Mouse (Mus musculus): Measurements from ENCODE around the gene Ano3.

The Ano3 gene

GRCm38 (mm10) chr2:110814964-110815363 lies 135.8 kb downstream of the Ano3 start:
- no peak for DNase-seq (ENCODE audit: low read depth in 2 of 2, low spot score in 2 of 2)

DNA sequence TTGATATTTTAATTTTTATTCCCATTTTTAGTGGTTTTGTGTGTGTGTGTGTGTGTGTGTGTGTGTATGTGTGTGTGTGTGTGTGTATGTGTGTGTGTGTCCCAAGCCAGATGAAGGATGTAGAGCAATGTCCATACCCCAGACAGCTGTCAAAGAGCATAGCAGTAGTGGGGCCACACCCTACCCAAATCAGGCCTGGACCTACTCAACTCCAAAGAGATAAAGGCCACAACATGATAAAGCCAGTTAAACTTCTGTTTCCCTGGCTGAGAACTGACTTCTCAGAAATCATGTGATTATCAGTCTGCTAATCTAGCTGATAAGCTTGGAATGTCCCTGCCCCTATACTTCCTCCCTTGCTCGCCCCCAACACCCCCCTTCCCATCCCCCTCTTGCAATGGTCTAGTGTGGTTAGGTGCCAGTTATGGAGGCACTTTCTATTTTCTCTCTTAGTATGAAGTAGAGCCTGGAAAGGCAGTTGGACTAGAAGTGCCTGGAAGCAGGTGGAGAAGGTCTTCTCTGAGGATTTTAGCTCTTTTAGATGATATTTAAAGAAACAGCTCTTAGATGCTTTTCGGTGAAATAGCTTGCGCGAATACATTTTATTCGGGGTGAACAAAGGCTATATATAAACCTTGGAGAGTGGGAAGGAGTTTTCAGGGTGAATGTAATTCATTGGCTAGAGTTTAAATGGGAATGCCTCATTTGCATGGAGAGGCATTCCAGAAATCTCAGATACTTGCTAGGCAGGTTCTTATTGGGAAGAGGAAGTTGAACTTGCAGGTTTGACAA lies 144.2 kb downstream of the Ano3 start:
- DNase-seq (ENCODE audit: low read depth in 2 of 2, low spot score in 2 of 2) = no peak

DNA sequence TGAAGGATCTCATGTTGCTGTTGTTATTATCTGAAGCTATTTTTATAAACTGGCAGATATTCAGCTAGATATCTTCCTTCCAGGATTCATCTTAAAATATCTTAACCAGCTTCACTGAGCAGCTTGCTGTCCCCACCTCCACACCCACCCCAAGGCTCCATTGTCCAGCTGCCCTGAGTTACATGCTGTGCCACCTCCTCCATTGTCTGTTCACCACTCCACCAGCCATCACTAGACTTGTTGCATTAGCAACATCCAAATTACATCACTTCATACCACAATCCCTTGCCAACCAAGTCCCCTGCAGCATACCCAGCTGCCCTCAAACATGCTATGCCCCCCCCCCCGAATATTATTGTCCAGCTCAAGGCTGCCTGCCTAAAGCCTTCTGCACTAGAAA lies 154.8 kb downstream of the Ano3 start:
- DNase-seq (ENCODE audit: low read depth in 2 of 2, low spot score in 2 of 2) = no peak

DNA sequence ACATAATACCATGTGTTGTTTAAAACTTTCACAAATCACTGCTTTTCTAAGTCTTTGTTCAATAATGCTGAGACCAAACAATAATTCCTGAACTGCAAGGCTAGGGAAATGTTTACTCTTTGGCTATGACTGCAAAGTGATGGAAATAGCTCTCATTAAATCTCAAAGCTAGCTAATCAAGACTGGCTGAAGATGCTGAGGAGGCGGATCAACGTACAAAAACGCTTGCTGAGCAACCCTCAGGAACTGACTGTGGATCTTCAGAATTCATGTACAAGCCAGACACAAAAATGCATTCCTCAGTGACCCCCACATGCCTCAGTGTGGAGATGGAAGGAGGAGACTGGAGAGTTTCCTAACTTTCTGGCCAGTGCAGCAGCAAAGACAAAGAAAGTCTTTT lies 155.3 kb downstream of the Ano3 start:
- DNase-seq (ENCODE audit: low read depth in 2 of 2, low spot score in 2 of 2) = no peak

- no peak for DNase-seq (ENCODE audit: low read depth in 2 of 2, low spot score in 2 of 2)
Measured at GRCm38 (mm10) chr2:110787396-110787795, 163.3 kb downstream of the Ano3 start.

GRCm38 (mm10) chr2:110759434-110759833 lies 191.3 kb downstream of the Ano3 start:
- DNase-seq (ENCODE audit: low read depth in 2 of 2, low spot score in 2 of 2) = no peak

GRCm38 (mm10) chr2:110757556-110757955 lies 193.2 kb downstream of the Ano3 start:
- DNase-seq (ENCODE audit: low read depth in 2 of 2, low spot score in 2 of 2) = no peak

DNA sequence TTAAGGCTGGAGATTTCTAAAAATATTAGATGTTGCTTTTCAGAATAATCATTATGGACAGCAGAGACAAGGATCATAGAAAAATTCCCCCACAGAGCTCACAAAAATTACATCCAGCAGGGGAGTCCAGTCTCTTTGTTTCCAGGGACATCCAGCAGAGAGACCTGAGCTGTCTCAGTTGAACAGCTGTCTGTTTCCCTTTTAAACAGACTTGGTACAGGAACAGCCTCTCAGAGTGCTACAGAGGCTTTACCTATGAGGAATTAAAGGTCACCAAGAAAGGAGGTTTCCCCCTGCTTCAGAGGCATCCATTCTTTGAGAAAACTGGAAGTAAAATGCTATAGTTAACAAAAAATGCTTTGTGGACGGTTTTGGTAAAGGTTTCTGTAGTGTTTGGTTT lies 210.2 kb downstream of the Ano3 start:
- DNase-seq (ENCODE audit: low read depth in 2 of 2, low spot score in 2 of 2) = no peak

- DNase-seq (ENCODE audit: low read depth in 2 of 2, low spot score in 2 of 2) = no peak
Measured at GRCm38 (mm10) chr2:110739781-110740180, 210.9 kb downstream of the Ano3 start.

DNA sequence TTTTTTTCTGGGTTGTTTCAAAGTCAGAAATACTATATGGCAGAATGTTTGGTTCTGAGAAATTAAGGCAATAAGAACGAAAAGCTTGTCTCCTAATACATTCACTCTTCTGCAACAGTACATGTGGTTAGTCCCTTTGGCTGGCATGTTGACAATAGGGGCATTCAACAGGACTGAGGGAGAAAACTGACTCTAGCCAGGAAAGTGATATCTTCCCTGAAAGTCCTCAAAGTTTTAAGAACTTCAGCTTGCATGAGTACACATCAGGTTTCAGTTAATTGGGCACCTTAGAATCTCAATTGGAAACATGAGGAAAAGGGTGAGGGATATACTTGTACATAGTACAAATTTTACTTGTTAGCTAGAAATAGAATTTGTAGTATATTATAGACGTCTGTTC lies 212.7 kb downstream of the Ano3 start:
- DNase-seq (ENCODE audit: low read depth in 2 of 2, low spot score in 2 of 2) = no peak

DNA sequence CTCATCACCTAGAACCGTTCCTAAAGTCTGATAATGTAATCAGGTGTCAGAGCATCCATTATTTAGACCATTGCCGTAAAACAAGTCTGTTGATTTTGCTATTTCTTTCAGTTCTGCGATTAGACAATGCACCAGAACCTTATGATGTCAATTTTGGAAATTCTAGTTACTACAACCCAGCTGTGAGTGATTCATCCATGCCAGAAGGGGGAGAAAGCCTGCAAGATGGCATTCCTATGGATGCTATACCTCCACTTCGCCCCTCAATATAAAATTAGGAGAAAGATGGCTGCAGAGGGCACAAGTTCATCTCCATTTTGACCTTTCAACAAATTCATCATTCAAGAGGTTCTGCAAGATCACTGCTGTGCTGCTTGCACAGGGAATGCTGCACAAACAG lies 213.5 kb downstream of the Ano3 start:
- no peak for DNase-seq (ENCODE audit: low read depth in 2 of 2, low spot score in 2 of 2)

DNA sequence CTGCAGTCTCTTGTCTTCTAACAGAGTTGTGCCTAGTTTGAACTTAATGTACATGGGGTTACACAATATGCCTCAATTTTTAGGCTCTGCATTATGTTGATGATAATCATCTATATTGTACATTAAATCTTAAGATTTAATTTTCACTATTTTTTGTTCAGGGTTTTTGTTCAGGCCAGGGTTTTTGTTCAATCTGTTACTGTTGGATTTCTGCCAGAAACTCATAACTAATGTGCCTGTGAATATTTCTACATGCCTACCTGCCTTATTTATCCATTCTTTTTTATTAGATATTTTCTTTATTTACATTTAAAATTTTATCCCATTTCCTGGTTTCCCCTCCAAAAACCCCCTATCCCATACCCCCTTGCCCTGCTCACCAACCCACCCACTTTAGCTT lies 224.6 kb downstream of the Ano3 start:
- DNase-seq (ENCODE audit: low read depth in 2 of 2, low spot score in 2 of 2) = no peak

- DNase-seq (ENCODE audit: low read depth in 2 of 2, low spot score in 2 of 2) = no peak
Measured at GRCm38 (mm10) chr2:110722208-110722607, 228.5 kb downstream of the Ano3 start.

- no peak for DNase-seq (ENCODE audit: low read depth in 2 of 2, low spot score in 2 of 2)
Measured at GRCm38 (mm10) chr2:110721290-110721753, 229.4 kb downstream of the Ano3 start, which contains the start of gene Muc15. Gene Muc15, plus strand, starts transcription at chr2:110721340.

DNA sequence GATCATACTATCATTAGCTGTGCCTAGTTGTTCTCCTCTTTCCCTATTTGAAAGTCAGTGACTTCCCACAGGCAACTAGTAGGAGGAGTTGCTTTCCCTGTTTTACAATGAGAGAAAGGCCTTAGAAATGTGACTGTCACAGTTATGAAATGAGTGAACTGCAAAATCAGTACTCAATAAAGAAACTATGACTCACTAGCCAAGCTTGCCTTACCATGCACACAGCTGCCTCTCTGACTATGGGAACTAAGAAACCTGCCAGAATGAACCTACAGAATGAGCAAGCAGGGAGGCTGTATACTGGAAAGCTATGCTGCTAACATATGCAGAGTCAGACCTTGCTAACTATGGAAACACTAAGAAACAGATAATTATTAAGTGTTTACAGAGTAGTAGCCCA lies 231.7 kb downstream of the Ano3 start:
- DNase-seq (ENCODE audit: low read depth in 2 of 2, low spot score in 2 of 2) = no peak

DNA sequence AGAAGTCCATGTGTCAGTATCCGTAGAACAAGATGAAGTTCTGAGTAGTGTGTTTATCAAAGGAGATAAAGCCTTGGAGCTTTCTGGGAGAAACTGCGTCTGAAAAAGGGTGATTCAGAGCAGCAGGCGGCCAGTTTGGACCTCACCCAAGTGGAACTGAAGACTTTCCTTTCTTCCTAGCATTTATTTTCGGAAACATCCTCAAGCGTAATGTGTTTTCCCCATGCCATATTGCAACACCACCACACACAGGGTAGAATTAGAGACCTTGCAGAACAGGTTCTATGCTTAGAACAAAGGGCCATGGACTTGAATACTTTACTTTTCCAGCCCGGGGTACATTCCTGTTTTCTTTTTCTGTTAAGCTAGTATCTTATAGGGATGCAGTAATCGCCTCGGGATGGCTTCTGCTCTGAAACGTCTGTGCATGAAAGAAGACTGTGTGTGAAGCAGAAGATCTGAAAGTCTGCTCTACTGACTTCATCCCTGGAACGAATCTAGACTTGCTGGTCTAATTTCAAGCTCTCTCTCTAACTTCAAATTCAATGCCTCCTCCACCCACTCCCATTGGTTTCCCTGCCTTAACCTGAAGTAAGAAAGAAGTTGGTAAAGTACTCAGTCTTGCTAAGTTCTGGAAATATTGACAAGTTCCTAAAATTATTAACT lies 240.5 kb downstream of the Ano3 start:
- no peak for DNase-seq (ENCODE audit: low read depth in 2 of 2, low spot score in 2 of 2)

- DNase-seq (ENCODE audit: low read depth in 2 of 2, low spot score in 2 of 2) = no peak
Measured at GRCm38 (mm10) chr2:110709436-110709835, 241.3 kb downstream of the Ano3 start.

GRCm38 (mm10) chr2:110671071-110671624 lies 279.6 kb downstream of the Ano3 start:
- DNase-seq (ENCODE audit: low read depth in 2 of 2, low spot score in 2 of 2) = no peak

- no peak for DNase-seq (ENCODE audit: low read depth in 2 of 2, low spot score in 2 of 2)
Measured at GRCm38 (mm10) chr2:110663329-110663728, 287.4 kb downstream of the Ano3 start.

- no peak for DNase-seq (ENCODE audit: low read depth in 2 of 2, low spot score in 2 of 2)
Measured at GRCm38 (mm10) chr2:110644846-110645245, 305.9 kb downstream of the Ano3 start.

DNA sequence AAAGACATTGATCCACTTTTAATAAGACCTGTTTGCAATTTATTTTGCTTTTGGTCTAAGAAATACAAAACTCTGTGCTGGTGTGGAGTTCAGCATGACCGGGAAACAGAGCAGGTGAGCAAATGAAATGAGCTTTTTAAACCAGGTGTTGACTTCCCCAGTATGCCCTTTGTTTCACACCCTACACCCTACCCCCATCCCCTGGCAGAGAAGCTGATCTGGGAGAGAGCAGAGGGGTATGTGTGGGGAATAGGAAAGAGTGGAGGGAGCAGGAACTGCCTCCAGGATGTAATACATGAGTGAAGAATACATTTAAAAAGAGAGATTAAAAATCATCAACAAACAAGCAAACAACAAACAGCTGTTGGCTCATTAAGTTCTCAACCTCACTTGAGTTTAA lies 306.4 kb downstream of the Ano3 start:
- no peak for DNase-seq (ENCODE audit: low read depth in 2 of 2, low spot score in 2 of 2)
